Mouse (Mus musculus): Measurements from ENCODE around the gene Pxk. TPM values are rescaled to one million over a fixed set of nuclear protein-coding genes. Genes with fewer than 3 reads are reported as not detected.

Gene Pxk
- polyA plus RNA-seq, 1 experiment from 2014 or later: 85.0 TPM

DNA sequence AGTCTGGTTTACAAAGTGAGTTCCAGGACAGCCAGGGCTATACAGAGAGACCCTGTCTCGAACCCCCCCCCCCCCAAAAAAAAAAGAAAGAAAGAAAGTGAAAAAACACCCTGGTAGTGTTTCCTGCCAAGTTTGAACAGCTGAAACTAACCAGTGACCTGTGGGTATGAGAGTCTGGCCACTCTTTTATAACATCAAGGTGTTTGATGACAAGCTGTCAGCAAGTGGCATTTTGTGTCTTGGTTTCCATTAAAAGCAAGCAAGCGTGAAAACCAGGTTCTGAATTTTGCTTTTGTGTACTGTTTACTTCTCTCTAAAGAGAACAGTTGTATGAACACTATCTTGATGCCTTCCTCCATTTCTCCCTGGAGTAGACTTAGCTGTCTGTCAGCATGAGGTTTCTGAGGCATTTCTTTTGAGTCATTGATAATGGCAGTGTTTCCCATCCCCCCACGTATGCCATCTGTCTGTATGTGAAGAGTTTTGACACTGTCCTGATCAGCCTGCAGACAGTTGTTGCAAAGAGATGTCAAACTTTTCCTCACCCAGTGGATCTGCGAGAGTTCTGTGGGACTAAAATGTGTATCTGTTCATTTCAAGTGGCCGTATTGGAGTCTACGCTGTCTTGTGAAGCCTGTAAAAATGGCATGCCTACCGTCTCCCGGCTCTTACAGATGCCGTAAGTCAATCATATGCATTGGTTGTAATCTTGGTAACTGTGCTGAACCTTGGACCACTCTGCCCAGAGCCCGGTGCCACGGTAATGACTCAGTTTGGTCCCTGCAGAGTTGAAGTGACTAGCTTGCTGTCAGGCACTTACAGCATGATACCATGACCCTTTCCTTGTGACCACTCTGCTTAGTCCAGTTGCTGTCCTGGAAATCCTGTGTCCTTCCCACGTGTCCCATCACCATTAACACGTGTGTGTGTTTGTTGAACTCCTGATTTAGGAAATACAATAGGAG is 47.9 kb downstream of the Pxk start:
- no peak overlapping the region for H3K27ac ChIP-seq (ENCODE audit: low read depth, low read length)
- no peaks in the 10 kb centered on the region for H3K4me1 ChIP-seq (ENCODE audit: control insufficient read depth, insufficient read depth, low read length)
- no peak overlapping the region for H3K4me2 ChIP-seq (ENCODE audit: low read depth, low read length)
- no peak overlapping the region for H3K4me3 ChIP-seq (ENCODE audit: low read depth, low read length)
- no peak for ATAC-seq (ENCODE audit: low read depth)
- H3K27me3 ChIP-seq (ENCODE audit: control insufficient read depth, insufficient read depth, low read length): no peaks in the 10 kb centered on the region
- peaks cover 24% of the 10 kb centered on the region for H3K36me3 ChIP-seq (ENCODE audit: control insufficient read depth, insufficient read depth, low read length)
- 91% methylated on average over 13 of the region's 13 CpGs for WGBS
- H3K9ac ChIP-seq (replicated peaks; ENCODE audit: low read depth, low read length): no peak overlapping the region
- H3K9me3 ChIP-seq (ENCODE audit: control insufficient read depth, low read length): no peaks in the 10 kb centered on the region

DNA sequence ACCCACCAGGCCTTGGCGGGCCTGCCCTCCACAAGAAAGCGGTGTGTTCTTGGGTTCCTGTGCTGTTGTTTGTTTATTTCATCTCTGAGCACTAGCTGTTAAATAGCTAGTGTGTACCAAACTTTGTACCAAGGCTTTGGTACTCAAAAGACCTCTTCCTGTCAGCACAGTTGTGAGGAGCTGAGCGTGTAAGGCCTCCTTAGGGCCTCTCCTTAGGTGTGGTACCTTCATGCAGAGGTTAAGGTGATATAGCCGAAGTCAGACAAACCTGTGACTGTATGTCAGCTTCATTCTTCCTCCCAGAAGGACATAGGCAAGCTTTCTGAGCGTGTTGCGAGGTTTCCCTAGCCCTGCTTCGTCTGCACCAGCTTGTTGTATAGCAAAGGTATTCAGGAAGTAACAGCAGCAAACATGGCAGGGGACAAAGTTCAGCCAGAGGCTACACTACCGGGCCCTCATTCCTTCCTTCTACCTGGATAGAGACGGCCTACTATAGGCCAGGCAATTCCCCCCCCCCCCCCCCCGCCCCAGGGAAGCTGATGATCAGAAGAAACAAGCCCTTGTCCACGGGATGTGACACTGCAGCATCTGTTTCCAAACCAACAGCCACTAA is 48.7 kb downstream of the Pxk start:
- WGBS: 89% methylated on average over 10 of the region's 11 CpGs
- Histone ChIP-seq H3K4me1 (ENCODE audit: control insufficient read depth, insufficient read depth, low read length) (no peaks in the 10 kb centered on the region), H3K27me3 (ENCODE audit: control insufficient read depth, insufficient read depth, low read length) (no peaks in the 10 kb centered on the region), H3K4me3 (ENCODE audit: low read depth, low read length) (no peak overlapping the region), H3K4me2 (ENCODE audit: low read depth, low read length) (no peak overlapping the region), H3K27ac (ENCODE audit: low read depth, low read length) (no peak overlapping the region), H3K9me3 (ENCODE audit: control insufficient read depth, low read length) (no peaks in the 10 kb centered on the region), H3K9ac (replicated peaks; ENCODE audit: low read depth, low read length) (no peak overlapping the region), H3K36me3 (ENCODE audit: control insufficient read depth, insufficient read depth, low read length) (peaks cover 28% of the 10 kb centered on the region)
- no peak for ATAC-seq (ENCODE audit: low read depth)

DNA sequence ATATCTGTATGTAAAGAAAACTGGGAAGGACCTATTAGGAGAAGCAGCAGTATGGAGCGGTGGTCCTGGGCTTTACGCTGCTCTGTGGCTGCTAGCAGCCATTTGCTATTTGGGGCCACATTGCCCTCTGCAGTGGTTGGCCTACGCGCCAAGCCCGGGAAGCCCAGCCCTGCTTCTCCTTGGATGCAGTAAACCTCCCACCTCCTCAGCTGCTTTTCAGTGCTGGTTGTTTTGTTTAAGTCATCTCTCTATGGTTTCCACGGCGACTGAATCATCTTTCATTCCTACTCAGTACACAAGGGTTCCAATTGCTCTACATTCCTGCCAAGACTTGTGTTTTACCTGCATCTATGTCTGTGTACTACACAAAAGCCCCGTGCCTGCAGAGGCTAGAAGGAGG is 50.8 kb downstream of the Pxk start:
- no peak for ATAC-seq (ENCODE audit: low read depth)
- Histone ChIP-seq H3K4me1 (ENCODE audit: control insufficient read depth, insufficient read depth, low read length) (no peaks in the 10 kb centered on the region), H3K9ac (replicated peaks; ENCODE audit: low read depth, low read length) (no peak overlapping the region), H3K4me2 (ENCODE audit: low read depth, low read length) (no peak overlapping the region), H3K4me3 (ENCODE audit: low read depth, low read length) (no peak overlapping the region), H3K36me3 (ENCODE audit: control insufficient read depth, insufficient read depth, low read length) (peaks cover 31% of the 10 kb centered on the region), H3K27ac (ENCODE audit: low read depth, low read length) (no peak overlapping the region), H3K9me3 (ENCODE audit: control insufficient read depth, low read length) (no peaks in the 10 kb centered on the region), H3K27me3 (ENCODE audit: control insufficient read depth, insufficient read depth, low read length) (no peaks in the 10 kb centered on the region)
- 76% methylated on average over 8 of the region's 8 CpGs for WGBS

DNA sequence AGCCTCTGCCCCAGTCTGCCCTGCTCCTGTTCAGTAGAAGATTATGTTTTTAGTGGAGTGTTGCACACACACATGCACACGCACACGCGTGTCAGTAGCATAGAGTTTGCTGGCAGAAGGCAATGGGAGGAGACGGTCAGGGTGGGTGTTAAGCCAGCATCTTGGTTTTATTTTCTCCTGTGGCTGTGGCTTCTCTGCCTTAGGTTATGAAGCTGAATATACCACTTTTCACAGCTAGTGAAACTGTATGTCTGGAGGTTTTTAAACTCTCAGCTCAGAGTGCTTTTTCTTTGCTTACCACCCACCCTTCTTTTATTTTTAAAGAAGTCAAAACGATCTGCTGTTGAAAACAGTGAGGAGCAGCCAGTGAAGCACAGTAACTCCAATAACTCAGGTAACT is 53.7 kb downstream of the Pxk start:
- ATAC-seq (ENCODE audit: low read depth): no peak
- 97% methylated on average over 5 of the region's 5 CpGs for WGBS
- Histone ChIP-seq H3K36me3 (ENCODE audit: control insufficient read depth, insufficient read depth, low read length) (peaks cover 20% of the 10 kb centered on the region; the same call in 1 of the 2 replicates), H3K9ac (replicated peaks; ENCODE audit: low read depth, low read length) (no peak overlapping the region), H3K4me3 (ENCODE audit: low read depth, low read length) (no peak overlapping the region), H3K9me3 (ENCODE audit: control insufficient read depth, low read length) (no peaks in the 10 kb centered on the region), H3K27me3 (ENCODE audit: control insufficient read depth, insufficient read depth, low read length) (no peaks in the 10 kb centered on the region), H3K4me2 (ENCODE audit: low read depth, low read length) (no peak overlapping the region), H3K27ac (ENCODE audit: low read depth, low read length) (no peak overlapping the region), H3K4me1 (ENCODE audit: control insufficient read depth, insufficient read depth, low read length) (no peaks in the 10 kb centered on the region)

DNA sequence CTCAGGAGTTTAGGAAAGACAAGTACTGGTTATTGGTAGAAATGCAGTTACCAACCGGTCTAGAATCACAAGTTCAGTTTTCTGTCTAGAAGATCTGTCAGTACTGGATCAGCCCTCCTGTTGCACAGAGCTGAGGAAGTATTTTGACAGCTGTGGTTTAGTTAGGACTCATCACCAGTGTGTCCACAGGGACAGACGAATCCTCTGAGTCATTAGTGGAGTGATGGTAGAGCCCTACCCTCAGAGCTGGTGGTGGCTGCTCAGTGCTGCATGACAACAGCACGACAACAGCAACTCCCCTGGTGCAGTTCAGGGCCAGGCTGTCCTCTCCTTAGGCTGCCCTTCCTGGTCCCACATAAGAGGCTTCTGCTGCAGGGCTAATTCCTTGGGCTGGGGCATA is 56.1 kb downstream of the Pxk start:
- Histone ChIP-seq H3K27me3 (ENCODE audit: control insufficient read depth, insufficient read depth, low read length) (no peaks in the 10 kb centered on the region), H3K9ac (replicated peaks; ENCODE audit: low read depth, low read length) (no peak overlapping the region), H3K4me1 (ENCODE audit: control insufficient read depth, insufficient read depth, low read length) (no peaks in the 10 kb centered on the region), H3K36me3 (ENCODE audit: control insufficient read depth, insufficient read depth, low read length) (peaks cover 20% of the 10 kb centered on the region; the same call in 1 of the 2 replicates), H3K4me3 (ENCODE audit: low read depth, low read length) (no peak overlapping the region), H3K4me2 (ENCODE audit: low read depth, low read length) (no peak overlapping the region), H3K9me3 (ENCODE audit: control insufficient read depth, low read length) (no peaks in the 10 kb centered on the region), H3K27ac (ENCODE audit: low read depth, low read length) (no peak overlapping the region)
- 81% methylated on average over 3 of the region's 3 CpGs for WGBS
- no peak for ATAC-seq (ENCODE audit: low read depth)

DNA sequence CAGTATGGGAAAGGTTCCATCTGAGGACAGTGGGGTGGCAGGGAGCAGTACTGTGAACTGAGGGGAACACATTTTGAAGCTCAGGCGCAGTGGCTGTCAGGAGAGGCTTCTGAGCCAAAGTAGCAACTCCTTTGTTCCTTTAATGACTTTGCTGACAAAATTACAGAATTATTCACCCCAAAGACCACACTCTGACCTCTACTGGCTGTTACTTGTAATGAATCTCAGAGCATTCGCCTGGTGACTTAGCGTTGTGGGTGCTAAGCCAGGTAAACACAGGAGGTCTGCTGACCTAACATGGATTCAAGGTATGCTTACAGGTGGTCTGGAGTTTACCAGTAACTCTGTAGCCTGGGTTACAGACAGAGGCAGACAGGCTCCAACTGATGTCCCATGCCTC is 58.9 kb downstream of the Pxk start:
- Histone ChIP-seq H3K9me3 (ENCODE audit: control insufficient read depth, low read length) (no peaks in the 10 kb centered on the region), H3K9ac (replicated peaks; ENCODE audit: low read depth, low read length) (no peak overlapping the region), H3K27me3 (ENCODE audit: control insufficient read depth, insufficient read depth, low read length) (no peaks in the 10 kb centered on the region), H3K4me3 (ENCODE audit: low read depth, low read length) (no peak overlapping the region), H3K4me1 (ENCODE audit: control insufficient read depth, insufficient read depth, low read length) (no peaks in the 10 kb centered on the region), H3K4me2 (ENCODE audit: low read depth, low read length) (no peak overlapping the region), H3K27ac (ENCODE audit: low read depth, low read length) (no peak overlapping the region), H3K36me3 (ENCODE audit: control insufficient read depth, insufficient read depth, low read length) (peaks cover 19% of the 10 kb centered on the region; the same call in 1 of the 2 replicates)
- WGBS: 43% methylated on average over 3 of the region's 3 CpGs
- no peak for ATAC-seq (ENCODE audit: low read depth)

DNA sequence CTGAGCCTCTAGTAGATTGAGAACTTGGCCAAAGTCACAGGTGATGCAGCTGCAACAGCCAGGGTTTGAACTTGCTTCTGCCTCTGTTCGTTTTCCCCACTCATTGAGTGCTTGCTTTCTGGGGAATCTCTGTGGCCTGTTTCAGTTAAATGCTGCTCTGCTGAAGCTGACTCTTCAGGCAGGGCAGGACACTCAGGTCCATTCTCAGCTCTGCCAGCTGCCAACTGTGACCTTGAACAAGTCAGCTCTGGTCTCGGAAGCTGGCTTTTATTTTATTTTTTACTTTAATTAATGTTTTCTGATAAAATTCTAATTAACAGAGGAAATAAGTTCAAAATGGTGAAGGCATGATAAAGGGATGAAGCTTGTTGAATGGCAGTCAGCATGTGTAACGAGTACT is 60.7 kb downstream of the Pxk start:
- no peaks in the 10 kb centered on the region for H3K4me1 ChIP-seq (ENCODE audit: control insufficient read depth, insufficient read depth, low read length)
- no peaks in the 10 kb centered on the region for H3K27me3 ChIP-seq (ENCODE audit: control insufficient read depth, insufficient read depth, low read length)
- WGBS: 92% methylated on average over 3 of the region's 3 CpGs
- no peak overlapping the region for H3K27ac ChIP-seq (ENCODE audit: low read depth, low read length)
- H3K36me3 ChIP-seq (ENCODE audit: control insufficient read depth, insufficient read depth, low read length): peaks cover 28% of the 10 kb centered on the region
- no peak for ATAC-seq (ENCODE audit: low read depth)
- no peak overlapping the region for H3K4me2 ChIP-seq (ENCODE audit: low read depth, low read length)
- no peak overlapping the region for H3K9ac ChIP-seq (replicated peaks; ENCODE audit: low read depth, low read length)
- no peaks in the 10 kb centered on the region for H3K9me3 ChIP-seq (ENCODE audit: control insufficient read depth, low read length)
- H3K4me3 ChIP-seq (ENCODE audit: low read depth, low read length): no peak overlapping the region

DNA sequence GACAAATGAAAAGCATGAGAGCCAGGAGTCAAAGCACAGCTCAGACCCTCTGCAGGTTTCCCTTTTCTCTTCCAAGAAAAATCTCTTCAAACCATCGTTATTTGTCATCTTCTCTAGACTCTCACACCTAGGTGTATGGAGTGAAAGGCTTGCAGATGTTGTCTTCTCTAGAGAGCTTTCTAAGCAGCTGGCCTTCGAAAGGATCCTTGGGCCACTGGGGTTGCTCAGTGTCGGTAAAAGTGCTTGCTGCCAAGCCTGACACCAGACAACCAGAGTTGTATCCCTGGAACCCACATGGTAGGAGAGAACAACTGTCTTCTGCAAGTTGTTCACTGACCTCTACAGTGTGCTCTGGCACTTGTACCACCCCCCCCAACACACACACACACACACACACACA is 61.1 kb downstream of the Pxk start:
- WGBS: 90% methylated on average over 3 of the region's 3 CpGs
- Histone ChIP-seq H3K9ac (replicated peaks; ENCODE audit: low read depth, low read length) (no peak overlapping the region), H3K4me2 (ENCODE audit: low read depth, low read length) (no peak overlapping the region), H3K4me1 (ENCODE audit: control insufficient read depth, insufficient read depth, low read length) (no peaks in the 10 kb centered on the region), H3K27ac (ENCODE audit: low read depth, low read length) (no peak overlapping the region), H3K9me3 (ENCODE audit: control insufficient read depth, low read length) (no peaks in the 10 kb centered on the region), H3K4me3 (ENCODE audit: low read depth, low read length) (no peak overlapping the region), H3K27me3 (ENCODE audit: control insufficient read depth, insufficient read depth, low read length) (no peaks in the 10 kb centered on the region), H3K36me3 (ENCODE audit: control insufficient read depth, insufficient read depth, low read length) (peaks cover 32% of the 10 kb centered on the region)
- no peak for ATAC-seq (ENCODE audit: low read depth)

DNA sequence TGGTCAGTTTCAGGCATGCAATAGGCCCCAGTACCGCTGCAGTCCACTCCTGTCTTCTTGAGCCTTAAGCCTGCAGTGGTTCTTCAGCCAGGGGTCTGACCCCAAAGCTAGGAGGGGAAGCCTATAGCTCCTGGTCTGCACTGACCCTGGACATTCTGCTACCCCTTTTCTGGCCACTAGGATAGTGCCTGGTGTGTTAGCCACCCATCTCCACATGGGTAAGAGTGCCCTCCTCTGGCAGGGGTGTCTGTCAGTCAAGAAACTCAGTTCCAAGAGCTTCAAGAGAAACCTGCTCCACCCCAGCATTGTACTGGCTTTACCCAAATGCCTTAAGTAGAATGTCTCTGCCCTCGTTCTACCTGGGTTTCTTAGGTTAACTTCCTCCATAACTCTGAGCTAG is 63.8 kb downstream of the Pxk start:
- no peak overlapping the region for H3K9ac ChIP-seq (replicated peaks; ENCODE audit: low read depth, low read length)
- ATAC-seq (ENCODE audit: low read depth): no peak
- H3K27ac ChIP-seq (ENCODE audit: low read depth, low read length): no peak overlapping the region
- H3K9me3 ChIP-seq (ENCODE audit: control insufficient read depth, low read length): no peaks in the 10 kb centered on the region
- H3K27me3 ChIP-seq (ENCODE audit: control insufficient read depth, insufficient read depth, low read length): no peaks in the 10 kb centered on the region
- H3K4me2 ChIP-seq (ENCODE audit: low read depth, low read length): no peak overlapping the region
- WGBS: 88% methylated on average over 2 of the region's 2 CpGs
- H3K4me1 ChIP-seq (ENCODE audit: control insufficient read depth, insufficient read depth, low read length): no peaks in the 10 kb centered on the region
- H3K4me3 ChIP-seq (ENCODE audit: low read depth, low read length): no peak overlapping the region
- H3K36me3 ChIP-seq (ENCODE audit: control insufficient read depth, insufficient read depth, low read length): peaks cover 45% of the 10 kb centered on the region
